Mouse (Mus musculus): Measurements from ENCODE around the gene Gm17651.

DNA sequence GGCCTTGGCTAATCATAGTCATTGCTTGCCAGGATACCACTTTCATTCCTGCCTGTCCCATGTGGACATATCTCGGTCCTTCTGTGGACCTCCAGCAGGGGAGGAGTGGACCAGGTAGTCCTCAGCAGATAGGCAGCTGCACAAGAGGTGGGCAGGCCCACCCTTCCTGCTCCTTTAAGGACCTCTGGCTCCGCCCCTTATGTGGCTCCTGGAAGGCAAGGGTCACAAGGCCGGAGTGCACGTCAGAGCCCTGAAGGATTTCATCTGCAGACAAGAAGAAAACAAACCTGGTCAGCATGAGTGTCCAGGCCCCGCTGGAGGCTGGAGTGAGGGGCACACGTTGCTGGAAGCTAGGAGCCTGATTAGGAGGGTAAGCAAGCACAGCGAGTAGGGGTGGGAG, 16.1 kb upstream of the Gm17651 start:
- TF ChIP-seq POLR2A (IDR thresholded peaks at IDR 0.05; ENCODE audit: borderline replicate concordance, extremely low read depth, insufficient read depth, insufficient read length, poor library complexity, severe bottlenecking) (no peak), CTCF (IDR thresholded peaks at IDR 0.05; ENCODE audit: borderline replicate concordance, extremely low read depth, insufficient read depth, insufficient read length) (no peak)
